Mouse (Mus musculus) erythroblast, embryonic 14.5 days (primary cell): ENCODE measurements around the gene Tulp4. TPM values are rescaled to one million over a fixed set of nuclear protein-coding genes. Genes with fewer than 3 reads are reported as not detected.

Source experiments
- H3K27me3 ChIP-seq: 2 replicates; pipeline ENCODE4 v1.6.1; 2012; ENCODE audit warnings: inconsistent platforms; ENCODE audit not compliant: control insufficient read depth
- H3K36me3 ChIP-seq: 2 replicates; pipeline ENCODE4 v1.6.1; 2012; ENCODE audit warnings: mild to moderate bottlenecking, inconsistent platforms; ENCODE audit not compliant: control insufficient read depth
- H3K4me1 ChIP-seq: 2 replicates; pipeline ENCODE4 v1.6.1; 2012; ENCODE audit warnings: inconsistent platforms; ENCODE audit not compliant: control insufficient read depth
- H3K4me3 ChIP-seq: replicated peaks from 2 replicates; pipeline ENCODE3; 2012; ENCODE audit warnings: moderate library complexity, mild to moderate bottlenecking, inconsistent platforms
- H3K9me3 ChIP-seq: 2 replicates; pipeline ENCODE4 v1.6.1; 2012; ENCODE audit warnings: low read length, inconsistent platforms, mixed read lengths; ENCODE audit not compliant: control insufficient read depth
- GATA1 ChIP-seq: IDR thresholded peaks from 2 replicates; pipeline ENCODE4 v1.6.1; 2012; ENCODE audit warnings: low read length, inconsistent platforms, mixed read lengths
- TAL1 ChIP-seq: IDR thresholded peaks from 3 replicates; pipeline ENCODE4 v1.6.1; 2012; ENCODE audit warnings: low read length, inconsistent platforms, mixed read lengths
- polyA plus RNA-seq: library from polyadenylated mRNA; stranded (reverse); fragments of >175 nt; gene quantifications from 2 replicates; pipeline ENCODE4 v1.2.3, GENCODE M21; 2012

The Tulp4 gene
- polyA plus RNA-seq = 2.7 and 3.0 TPM in 2 replicates

- Histone ChIP-seq H3K9me3 (no peaks in the 10 kb centered on the region), H3K27me3 (peaks cover 31% of the 10 kb centered on the region), H3K4me3 (peak within 1 kb of the TSS; percentile 80), H3K36me3 (no peaks in the 10 kb centered on the region), H3K4me1 (peaks cover 17% of the 10 kb centered on the region)
- no peak for TF ChIP-seq TAL1
- TF ChIP-seq GATA1 = no peak
Measured at GRCm38 (mm10) chr17:6106361-6107014, at the start of gene Tulp4. Gene Tulp4, plus strand, starts transcription at chr17:6106437.

- no peak for TF ChIP-seq TAL1
- no peak for TF ChIP-seq GATA1
- Histone ChIP-seq H3K9me3 (no peaks in the 10 kb centered on the region), H3K27me3 (no peaks in the 10 kb centered on the region), H3K4me1 (no peaks in the 10 kb centered on the region), H3K36me3 (peaks cover 41% of the 10 kb centered on the region), H3K4me3 (no peak overlapping the region)
Measured at GRCm38 (mm10) chr17:6062793-6063192, 43.4 kb upstream of the Tulp4 start.

- TF ChIP-seq TAL1 (no peak), GATA1 (no peak)
- Histone ChIP-seq H3K36me3 (peaks cover 41% of the 10 kb centered on the region), H3K4me1 (no peaks in the 10 kb centered on the region), H3K27me3 (no peaks in the 10 kb centered on the region), H3K9me3 (no peaks in the 10 kb centered on the region), H3K4me3 (no peak overlapping the region)
Measured at GRCm38 (mm10) chr17:6063532-6063931, 42.7 kb upstream of the Tulp4 start.

GRCm38 (mm10) chr17:6066021-6066420 lies 40.2 kb upstream of the Tulp4 start:
- TF ChIP-seq TAL1 (no peak), GATA1 (no peak)
- no peaks in the 10 kb centered on the region for H3K4me1 ChIP-seq
- no peaks in the 10 kb centered on the region for H3K27me3 ChIP-seq
- H3K4me3 ChIP-seq = no peak overlapping the region
- H3K9me3 ChIP-seq = no peaks in the 10 kb centered on the region
- H3K36me3 ChIP-seq = peaks cover 43% of the 10 kb centered on the region

GRCm38 (mm10) chr17:6067613-6068012 lies 38.6 kb upstream of the Tulp4 start:
- H3K4me3 ChIP-seq = no peak overlapping the region
- H3K4me1 ChIP-seq = no peaks in the 10 kb centered on the region
- peaks cover 53% of the 10 kb centered on the region for H3K36me3 ChIP-seq
- H3K9me3 ChIP-seq = no peaks in the 10 kb centered on the region
- no peaks in the 10 kb centered on the region for H3K27me3 ChIP-seq
- TF ChIP-seq GATA1 (no peak), TAL1 (no peak)

DNA sequence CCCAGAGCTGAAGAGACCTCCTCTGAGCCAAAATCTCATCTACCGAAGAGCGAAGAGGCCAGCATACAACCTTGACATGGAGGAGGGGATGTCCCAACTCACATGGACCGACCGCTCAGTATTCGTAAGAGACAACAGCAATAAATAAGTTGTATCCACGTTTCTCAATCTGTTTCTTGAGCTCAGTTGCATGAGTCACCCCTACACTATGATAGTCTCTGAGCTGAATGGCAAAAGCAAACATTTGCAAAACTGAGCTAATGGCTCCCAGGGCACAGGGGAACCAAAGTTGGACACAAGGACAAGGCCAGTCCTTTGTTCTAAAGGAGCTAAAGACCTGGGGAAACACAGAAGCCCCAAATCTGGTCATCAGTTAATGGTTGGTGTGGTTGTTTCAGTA lies 36.4 kb upstream of the Tulp4 start:
- no peak overlapping the region for H3K4me3 ChIP-seq
- no peaks in the 10 kb centered on the region for H3K4me1 ChIP-seq
- no peaks in the 10 kb centered on the region for H3K9me3 ChIP-seq
- no peaks in the 10 kb centered on the region for H3K27me3 ChIP-seq
- no peak for TF ChIP-seq TAL1
- no peak for TF ChIP-seq GATA1
- peaks cover 55% of the 10 kb centered on the region for H3K36me3 ChIP-seq

DNA sequence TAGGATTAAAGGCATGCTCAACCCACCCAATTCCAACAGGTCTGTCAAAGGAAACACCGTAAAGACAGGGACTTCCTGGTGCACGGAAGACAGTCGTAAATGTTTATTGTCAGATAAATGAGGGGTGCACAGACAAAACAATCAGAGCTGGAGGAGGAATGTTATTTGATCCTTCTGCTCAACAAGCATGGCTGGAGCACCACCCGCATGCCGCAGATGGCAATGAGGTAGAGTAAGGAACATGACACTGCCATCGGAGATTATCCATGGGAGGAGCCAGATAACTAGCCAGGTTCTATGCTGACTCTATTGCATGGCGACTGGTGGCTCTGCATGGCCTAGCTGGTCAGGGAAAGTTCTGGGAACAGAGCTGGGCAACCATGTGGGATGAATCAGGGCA lies 32.8 kb upstream of the Tulp4 start:
- Histone ChIP-seq H3K4me3 (no peak overlapping the region), H3K9me3 (no peaks in the 10 kb centered on the region), H3K4me1 (peaks cover 10% of the 10 kb centered on the region), H3K36me3 (peaks cover 39% of the 10 kb centered on the region), H3K27me3 (no peaks in the 10 kb centered on the region)
- TF ChIP-seq TAL1 (no peak), GATA1 (no peak)

DNA sequence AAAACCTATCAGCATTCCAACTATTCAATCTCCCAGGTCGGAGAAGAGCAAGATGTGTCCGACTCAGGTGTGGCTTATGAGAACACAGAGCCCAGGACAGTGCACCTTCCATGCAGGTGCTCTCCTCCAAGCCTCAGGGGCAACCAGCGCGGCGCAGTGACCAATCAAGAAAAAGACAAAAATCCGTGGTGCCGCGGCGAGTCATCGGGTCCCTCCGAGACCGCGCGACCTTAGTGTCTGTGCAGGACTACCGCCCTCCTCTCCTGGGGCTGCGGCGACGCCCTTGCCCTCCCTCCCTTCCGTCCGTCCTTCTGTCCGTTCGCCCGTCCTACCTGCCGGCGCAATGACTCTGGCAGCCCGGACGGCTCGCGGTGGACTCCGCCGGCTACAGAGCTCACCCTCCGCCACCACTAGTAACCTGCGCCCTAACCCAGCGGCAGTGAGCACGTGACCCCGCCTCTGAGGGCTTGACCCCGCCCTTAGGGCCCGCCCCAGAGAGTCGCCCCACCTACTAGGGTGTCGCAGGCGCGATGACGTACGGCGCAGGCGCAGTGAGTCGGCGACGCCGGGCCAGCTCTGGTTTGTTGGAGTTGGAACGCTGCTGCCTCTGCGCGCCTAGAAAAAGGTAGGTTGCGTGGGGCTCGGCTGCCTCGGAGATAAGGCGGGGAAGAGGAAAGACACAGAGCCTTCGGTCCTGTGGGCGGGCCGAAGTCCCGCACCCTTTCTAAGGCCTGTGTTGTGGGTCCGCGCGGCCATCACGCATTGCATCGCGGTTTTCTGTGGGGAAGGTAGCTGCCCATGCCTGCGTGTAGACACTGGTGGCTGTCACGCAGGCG lies 26.7 kb upstream of the Tulp4 start, which contains the start of the genes Serac1 and Gtf2h5:
Serac1 (minus strand) TSS at position 455 of the 836 bp plus-strand sequence.
Gtf2h5 (plus strand) TSS at position 500 of the 836 bp plus-strand sequence.
- no peaks in the 10 kb centered on the region for H3K27me3 ChIP-seq
- TF ChIP-seq GATA1 = peak; percentile 59
- TF ChIP-seq TAL1 = no peak
- peak within 1 kb of the TSS; percentile 89 for H3K4me3 ChIP-seq
- peaks cover 33% of the 10 kb centered on the region for H3K4me1 ChIP-seq
- no peaks in the 10 kb centered on the region for H3K9me3 ChIP-seq
- peaks cover 17% of the 10 kb centered on the region for H3K36me3 ChIP-seq

GRCm38 (mm10) chr17:6083323-6083890 lies 22.8 kb upstream of the Tulp4 start:
- H3K4me3 ChIP-seq = no peak overlapping the region
- H3K4me1 ChIP-seq = peaks cover 23% of the 10 kb centered on the region
- H3K36me3 ChIP-seq = peaks cover 49% of the 10 kb centered on the region
- no peaks in the 10 kb centered on the region for H3K9me3 ChIP-seq
- TF ChIP-seq GATA1 (no peak), TAL1 (no peak)
- no peaks in the 10 kb centered on the region for H3K27me3 ChIP-seq
